Mouse (Mus musculus): Measurements from ENCODE around the gene Erh. TPM values are rescaled to one million over a fixed set of nuclear protein-coding genes. Genes with fewer than 3 reads are reported as not detected.

Erh gene
- 332 and 343 TPM in 2 replicates for polyA plus RNA-seq (2012; rRNA removed)

DNA sequence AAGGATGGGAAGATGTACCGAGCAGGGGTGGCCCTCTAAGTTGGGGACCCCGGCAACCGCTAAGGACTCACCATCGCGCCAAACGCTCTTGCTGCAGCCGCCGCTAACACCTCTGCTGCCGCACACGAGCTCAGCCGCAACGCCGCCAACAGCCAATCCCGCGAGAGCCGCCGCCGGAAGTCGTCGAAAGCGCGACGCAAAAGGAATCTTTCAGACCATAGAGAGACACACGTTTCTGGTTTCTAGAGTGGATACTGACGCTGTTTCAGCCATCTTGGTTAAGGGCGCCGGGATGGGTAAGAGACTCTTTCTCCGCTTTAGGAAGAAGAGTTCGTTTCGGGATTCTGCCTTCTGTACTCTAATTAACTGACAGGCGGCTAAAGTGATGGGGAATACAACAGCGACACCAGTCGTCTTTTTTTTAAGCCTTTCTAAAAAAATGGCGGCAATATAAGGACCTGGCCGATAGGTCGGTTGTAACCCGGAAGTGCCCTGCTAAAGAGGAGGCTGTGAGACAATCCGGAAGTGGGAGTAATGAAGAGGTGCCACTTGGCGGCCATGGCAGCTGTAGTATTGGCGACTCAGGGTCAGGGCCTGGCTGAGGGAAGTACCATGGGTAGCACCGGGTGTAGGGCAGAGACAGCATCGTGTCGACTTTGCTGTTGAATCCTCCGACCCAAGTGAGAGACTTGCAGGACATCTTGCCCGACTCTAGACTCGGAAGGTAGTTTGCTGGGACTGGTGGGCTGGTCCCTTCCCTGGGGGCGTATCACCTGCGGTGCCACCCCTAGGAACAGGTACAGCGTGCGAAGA, at the start of gene Erh, which contains the start of gene Slc39a9:
Gene Erh (minus strand): TSS at position 649 of the 813 bp plus-strand sequence.
Gene Slc39a9 (plus strand): TSS at position 191 of the 813 bp plus-strand sequence.

DNA sequence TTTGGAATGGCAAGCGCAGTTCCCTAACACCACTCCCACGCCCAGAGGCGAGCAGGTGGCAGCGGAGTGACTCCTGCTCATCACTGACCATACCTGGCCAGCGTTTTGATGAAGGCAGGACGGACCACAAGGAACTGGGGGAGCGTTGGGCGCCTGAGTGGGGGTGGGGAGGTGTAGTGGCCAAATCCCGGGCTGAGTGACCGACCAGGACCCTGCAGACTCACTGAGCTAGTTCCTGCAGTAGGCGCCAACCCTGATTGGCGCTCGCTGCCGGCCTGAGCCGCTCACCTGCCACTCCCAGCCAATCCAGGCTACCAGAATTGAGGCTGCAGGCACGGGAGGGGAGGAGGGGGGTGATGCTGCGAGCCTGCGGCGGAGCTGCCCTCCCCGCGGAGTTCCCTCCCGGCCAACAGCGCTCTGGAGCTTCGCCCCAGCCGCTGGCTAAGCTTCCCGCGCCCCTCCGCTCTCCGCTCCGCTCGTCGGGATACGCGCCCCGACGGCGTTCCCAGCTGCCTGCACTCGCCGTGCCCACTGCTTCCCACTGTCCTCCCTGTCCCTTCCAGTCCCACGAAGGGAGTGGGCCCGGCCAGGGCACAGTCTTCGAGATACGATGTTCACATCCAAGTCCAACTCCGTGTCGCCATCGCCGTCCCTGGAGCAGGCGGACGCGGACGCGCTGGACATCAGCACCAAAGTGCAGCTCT, 48.3 kb upstream of the Erh start, which contains the start of gene Plekhd1:
Gene Plekhd1 (plus strand): TSS at position 323 of the 704 bp plus-strand sequence.

Other genes starting within 250 kb of the Erh start
- gene Dcaf5, start 207.7 kb downstream of the Erh start, polyA plus RNA-seq (2012; rRNA removed) = 36.4 and 39.1 TPM in 2 replicates
- 60.5 and 62.9 TPM in 2 replicates for gene Exd2, start 181.2 kb downstream of the Erh start, polyA plus RNA-seq (2012; rRNA removed)
- 16.5 and 17.3 TPM in 2 replicates for gene Galnt16, start 126.1 kb downstream of the Erh start, polyA plus RNA-seq (2012; rRNA removed)
- gene Slc39a9, start 458 bp downstream of the Erh start, polyA plus RNA-seq (2012; rRNA removed) = 30.4 and 30.7 TPM in 2 replicates
- gene Plekhd1, start 48.2 kb upstream of the Erh start, polyA plus RNA-seq (2012; rRNA removed) = 2.0 and 3.5 TPM in 2 replicates
- 8.9 and 9.2 TPM in 2 replicates for gene Ccdc177, start 116.3 kb upstream of the Erh start, polyA plus RNA-seq (2012; rRNA removed)
- gene Susd6, start 146.2 kb upstream of the Erh start, polyA plus RNA-seq (2012; rRNA removed) = 17.6 and 17.7 TPM in 2 replicates

Data from central nervous system, embryonic 18 days (tissue).